Mouse (Mus musculus) adrenal gland, postnatal 36 days (tissue): Measurements from ENCODE around the gene Daxx. TPM values are rescaled to one million over a fixed set of nuclear protein-coding genes. Genes with fewer than 3 reads are reported as not detected.
"Not testable (repeated sequence)": the region's sequence is repeated elsewhere in the genome, so short reads cannot be mapped to it uniquely, and the experiment has no call there.

ENCODE experiments used
- DNase-seq, 2 experiments: peaks; one replicate each; pipeline ENCODE4 v3.0.0; 2021; ENCODE audit warnings: mixed read lengths in 1 of 2
- long read RNA-seq, 2 experiments: library from polyadenylated mRNA; stranded (forward); transcript quantifications; one replicate each; pipeline ENCODE4 v2.0.0; 2021; ENCODE audit warnings: borderline sequencing depth in 2 of 2
- total RNA-seq, 2 experiments: library from RNA; stranded (reverse); gene quantifications; 2 replicates each; pipeline ENCODE4 v1.2.3; 2021

The Daxx gene
- total RNA-seq, result 10 to 100 TPM; 29.2 to 30.2 TPM
- long read RNA-seq, experiment 1, transcript Daxx-201 (8 exons, 2,581 nt), result major isoform, 44 of 55 reads
- long read RNA-seq, experiment 1, partial matches to known transcripts, result 3 of 55 reads
- long read RNA-seq, experiment 1, other reads (novel, unspliced or antisense), result 8 of 55 reads
- long read RNA-seq, experiment 2, transcript Daxx-201 (8 exons, 2,581 nt), result major isoform, 9 of 16 reads
- long read RNA-seq, experiment 2, partial matches to known transcripts, result 2 of 16 reads
- long read RNA-seq, experiment 2, other reads (novel, unspliced or antisense), result 4 of 16 reads

- peak; percentile 100 for DNase-seq
Observed at GRCm38 (mm10) chr17:33909077-33909868, at the start of gene Daxx. Gene Daxx (plus strand): TSS chr17:33909414.

GRCm38 (mm10) chr17:33865330-33866030 lies 43.7 kb upstream of the Daxx start:
- peak; percentile 69 to 74 for DNase-seq

GRCm38 (mm10) chr17:33873537-33873936 lies 35.7 kb upstream of the Daxx start, which contains the start of gene Gm7029:
Gene Gm7029 (plus strand): TSS chr17:33873837.
- not testable (repeated sequence) for DNase-seq

- no peak for DNase-seq
Observed at GRCm38 (mm10) chr17:33874411-33874810, 34.8 kb upstream of the Daxx start.

- DNase-seq, result peak in 1 of 2 experiments; percentile 46
Observed at GRCm38 (mm10) chr17:33875797-33876196, 33.4 kb upstream of the Daxx start.

- not testable (repeated sequence) for DNase-seq
Observed at GRCm38 (mm10) chr17:33884320-33884719, 24.9 kb upstream of the Daxx start.

- DNase-seq, result not testable (repeated sequence)
Observed at GRCm38 (mm10) chr17:33887802-33888201, 21.4 kb upstream of the Daxx start.

GRCm38 (mm10) chr17:33888230-33888629 lies 21.0 kb upstream of the Daxx start:
- not testable (repeated sequence) for DNase-seq

GRCm38 (mm10) chr17:33889941-33890532 lies 19.2 kb upstream of the Daxx start:
- DNase-seq, result not testable (repeated sequence)

GRCm38 (mm10) chr17:33890533-33891059 lies 18.6 kb upstream of the Daxx start, which contains the start of gene Kifc1:
Gene Kifc1 (minus strand): TSS chr17:33890661.
- DNase-seq, result peak; percentile 98 to 99

- DNase-seq, result no peak
Observed at GRCm38 (mm10) chr17:33891357-33891756, 17.9 kb upstream of the Daxx start.

GRCm38 (mm10) chr17:33891892-33892291 lies 17.3 kb upstream of the Daxx start:
- DNase-seq, result not testable (repeated sequence)

- no peak for DNase-seq
Observed at GRCm38 (mm10) chr17:33892429-33892828, 16.8 kb upstream of the Daxx start.

- DNase-seq, result not testable (repeated sequence)
Observed at GRCm38 (mm10) chr17:33893011-33893410, 16.2 kb upstream of the Daxx start.

- DNase-seq, result peak in 1 of 2 experiments; percentile 60
Observed at GRCm38 (mm10) chr17:33897114-33897794, 12.0 kb upstream of the Daxx start.

- not testable (repeated sequence) for DNase-seq
Observed at GRCm38 (mm10) chr17:33898193-33898592, 11.0 kb upstream of the Daxx start.

- DNase-seq, result no peak
Observed at GRCm38 (mm10) chr17:33899642-33900041, 9.6 kb upstream of the Daxx start.

- no peak for DNase-seq
Observed at GRCm38 (mm10) chr17:33900281-33900988, 8.8 kb upstream of the Daxx start.

GRCm38 (mm10) chr17:33900989-33901314 lies 8.3 kb upstream of the Daxx start:
- DNase-seq, result no peak

GRCm38 (mm10) chr17:33901653-33902052 lies 7.6 kb upstream of the Daxx start:
- no peak for DNase-seq

- no peak for DNase-seq
Observed at GRCm38 (mm10) chr17:33902079-33902478, 7.1 kb upstream of the Daxx start.
